Mouse (Mus musculus) stomach, postnatal 0 days (tissue): ENCODE results near the gene Col5a1. TPM values are rescaled to one million over a fixed set of nuclear protein-coding genes. Genes with fewer than 3 reads are reported as not detected.

Experiments
- ATAC-seq: fragments of 200-750 bp; cut with Nextera tagmentation; 2 replicates; pipeline ENCODE4 v1.8.0; 2017; ENCODE audit not compliant: low FRiP score, low TSS enrichment
- DNase-seq: peaks from one replicate; pipeline ENCODE4 v3.0.0-alpha.2; 2016; ENCODE audit warnings: low spot score
- H3K27ac ChIP-seq: fragments of 300-500 bp; sonication (generic); replicated peaks from 2 replicates; pipeline ENCODE4 v1.5.1; 2014; ENCODE audit warnings: mild to moderate bottlenecking, control low read depth
- H3K27me3 ChIP-seq: fragments of 300-500 bp; sonication (generic); 2 replicates; pipeline ENCODE4 v1.6.1; 2014; ENCODE audit warnings: low read length; ENCODE audit not compliant: control insufficient read depth, insufficient read depth
- H3K36me3 ChIP-seq: fragments of 300-500 bp; sonication (generic); 2 replicates; pipeline ENCODE4 v1.6.1; 2014; ENCODE audit warnings: low read length, mixed read lengths; ENCODE audit not compliant: control insufficient read depth, insufficient read depth
- H3K4me1 ChIP-seq: fragments of 300-500 bp; sonication (generic); replicated peaks from 2 replicates; pipeline ENCODE4 v1.6.1; 2014; ENCODE audit warnings: antibody characterized with exemption; ENCODE audit not compliant: control insufficient read depth, insufficient read depth
- H3K4me2 ChIP-seq: fragments of 300-500 bp; sonication (generic); replicated peaks from 2 replicates; pipeline ENCODE4 v1.6.1; 2014; ENCODE audit warnings: low read depth, mild to moderate bottlenecking, control low read depth, moderate library complexity
- H3K4me3 ChIP-seq: fragments of 300-500 bp; sonication (generic); 2 replicates; pipeline ENCODE4 v1.5.1; 2014; ENCODE audit warnings: low read depth, low read length, control low read depth
- H3K9ac ChIP-seq: fragments of 300-500 bp; sonication (generic); 2 replicates; pipeline ENCODE4 v1.6.1; 2014; ENCODE audit warnings: mild to moderate bottlenecking, low read length, control low read depth, mixed read lengths
- H3K9me3 ChIP-seq: fragments of 300-500 bp; sonication (generic); 2 replicates; pipeline ENCODE4 v1.6.1; 2016; ENCODE audit warnings: low read length; ENCODE audit not compliant: control insufficient read depth
- CTCF ChIP-seq: IDR thresholded peaks from 2 replicates; pipeline ENCODE4 v1.5.1; 2016; ENCODE audit warnings: antibody characterized with exemption, low read depth, mild to moderate bottlenecking, moderate library complexity
- EP300 ChIP-seq: optimal IDR thresholded peaks from 2 replicates; pipeline ENCODE3; 2016; ENCODE audit warnings: antibody characterized with exemption
- WGBS: fragments of 180-500 bp; shearing (Covaris S2); extraction: QIAGEN DNeasy Blood & Tissue Kit; methylation state at CpG from one replicate; pipeline ENCODE4 v1.1.7; 2014; 5-methylcytosine and 5-hydroxymethylcytosine counted together
- polyA plus RNA-seq: library from polyadenylated mRNA; unstranded; fragments of >200 nt; fragmentation: Nextera tagmentation; extraction: Ambion mirVana; gene quantifications from 2 replicates; pipeline ENCODE4 v1.2.1, GENCODE M21; 2015

The Col5a1 gene
- polyA plus RNA-seq, 1 experiment from 2014 or later, result 69.2 TPM

GRCm38 (mm10) chr2:28040466-28040865 is 154.2 kb downstream of the Col5a1 start:
- TF ChIP-seq EP300 (no peak), CTCF (no peak)
- Histone ChIP-seq H3K9me3 (no peaks in the 10 kb centered on the region), H3K36me3 (no peaks in the 10 kb centered on the region), H3K27ac (no peak overlapping the region), H3K27me3 (no peaks in the 10 kb centered on the region), H3K4me2 (no peak overlapping the region), H3K4me3 (no peak overlapping the region), H3K9ac (no peak overlapping the region), H3K4me1 (0 out of 2 replicates have a peak, but pooled peaks cover 2% of the 10 kb centered on the region)
- ATAC-seq, result no peak
- 89% methylated on average over 1 of the region's 1 CpGs for WGBS
- no peak for DNase-seq

GRCm38 (mm10) chr2:28044920-28045598 is 158.8 kb downstream of the Col5a1 start:
- ATAC-seq, result no peak
- H3K27me3 ChIP-seq, result no peaks in the 10 kb centered on the region
- TF ChIP-seq EP300, result no peak
- TF ChIP-seq CTCF, result no peak
- no peak overlapping the region for H3K4me2 ChIP-seq
- no peaks in the 10 kb centered on the region for H3K9me3 ChIP-seq
- WGBS, result 82% methylated on average over 9 of the region's 9 CpGs
- no peak overlapping the region for H3K4me3 ChIP-seq
- no peaks in the 10 kb centered on the region for H3K4me1 ChIP-seq
- H3K36me3 ChIP-seq, result no peaks in the 10 kb centered on the region
- no peak for DNase-seq
- H3K9ac ChIP-seq, result no peak overlapping the region
- H3K27ac ChIP-seq, result no peak overlapping the region

- Histone ChIP-seq H3K4me3 (no peak overlapping the region), H3K36me3 (no peaks in the 10 kb centered on the region), H3K27me3 (no peaks in the 10 kb centered on the region), H3K9me3 (no peaks in the 10 kb centered on the region), H3K9ac (no peak overlapping the region), H3K4me1 (no peaks in the 10 kb centered on the region), H3K27ac (no peak overlapping the region), H3K4me2 (no peak overlapping the region)
- ATAC-seq (no peak), DNase-seq (no peak)
- TF ChIP-seq CTCF (no peak), EP300 (no peak)
- 66% methylated on average over 6 of the region's 6 CpGs for WGBS
Measured at GRCm38 (mm10) chr2:28046311-28046710, 160.1 kb downstream of the Col5a1 start.

GRCm38 (mm10) chr2:28047092-28047491 is 160.9 kb downstream of the Col5a1 start:
- WGBS, result 78% methylated on average over 7 of the region's 7 CpGs
- no peak overlapping the region for H3K27ac ChIP-seq
- no peaks in the 10 kb centered on the region for H3K9me3 ChIP-seq
- H3K4me2 ChIP-seq, result no peak overlapping the region
- no peak overlapping the region for H3K4me3 ChIP-seq
- no peaks in the 10 kb centered on the region for H3K27me3 ChIP-seq
- DNase-seq, result no peak
- ATAC-seq, result no peak
- no peaks in the 10 kb centered on the region for H3K4me1 ChIP-seq
- H3K36me3 ChIP-seq, result no peaks in the 10 kb centered on the region
- H3K9ac ChIP-seq, result no peak overlapping the region
- TF ChIP-seq CTCF (no peak), EP300 (no peak)

- Histone ChIP-seq H3K9ac (no peak overlapping the region), H3K9me3 (no peaks in the 10 kb centered on the region), H3K4me3 (no peak overlapping the region), H3K27me3 (no peaks in the 10 kb centered on the region), H3K4me1 (no peaks in the 10 kb centered on the region), H3K27ac (no peak overlapping the region), H3K4me2 (no peak overlapping the region), H3K36me3 (no peaks in the 10 kb centered on the region)
- ATAC-seq (no peak), DNase-seq (no peak)
- 71% methylated on average over 1 of the region's 1 CpGs for WGBS
- TF ChIP-seq CTCF, result no peak
- TF ChIP-seq EP300, result no peak
Measured at GRCm38 (mm10) chr2:28059922-28060321, 173.7 kb downstream of the Col5a1 start.

GRCm38 (mm10) chr2:28063711-28064338 is 177.6 kb downstream of the Col5a1 start:
- ATAC-seq, result no peak
- Histone ChIP-seq H3K9ac (no peak overlapping the region), H3K27ac (no peak overlapping the region), H3K4me3 (no peak overlapping the region), H3K9me3 (no peaks in the 10 kb centered on the region), H3K4me1 (no peaks in the 10 kb centered on the region), H3K27me3 (no peaks in the 10 kb centered on the region), H3K4me2 (no peak overlapping the region), H3K36me3 (no peaks in the 10 kb centered on the region)
- no peak for TF ChIP-seq EP300
- TF ChIP-seq CTCF, result no peak
- WGBS, result 71% methylated on average over 4 of the region's 4 CpGs
- DNase-seq, result no peak
